Mouse (Mus musculus) brain, embryonic 14.5 days (tissue): Measurements from ENCODE around the gene Glud1. TPM values are rescaled to one million over a fixed set of nuclear protein-coding genes. Genes with fewer than 3 reads are reported as not detected.
A peak's percentile ranks its signal among the peaks of the same experiment; 100 is the strongest.

Experiments used
- DNase-seq: peaks from one replicate; pipeline ENCODE4 v3.0.0-alpha.2; 2011; ENCODE audit warnings: low read depth
- CTCF ChIP-seq: fragments of 200-500 bp; IDR thresholded peaks from 2 replicates; pipeline ENCODE4 v1.5.1; 2012; ENCODE audit warnings: inconsistent platforms, mild to moderate bottlenecking, moderate library complexity, borderline replicate concordance; ENCODE audit not compliant: insufficient read depth, insufficient read length; ENCODE audit errors: extremely low read depth
- POLR2A ChIP-seq: fragments of 200-500 bp; IDR thresholded peaks from 2 replicates; pipeline ENCODE4 v1.6.1; 2012; ENCODE audit warnings: mild to moderate bottlenecking, inconsistent platforms, borderline replicate concordance; ENCODE audit not compliant: poor library complexity, insufficient read depth, insufficient read length, severe bottlenecking; ENCODE audit errors: extremely low read depth
- polyA plus RNA-seq: library from polyadenylated mRNA; depleted of rRNA; stranded (reverse); fragments of >200 nt; gene quantifications from 2 replicates; pipeline ENCODE4 v1.2.3, GENCODE M21; 2012; rRNA removed

Glud1 gene
- polyA plus RNA-seq, 1 experiment: 99.3 TPM

- DNase-seq: no peak
- no peak for TF ChIP-seq POLR2A
- no peak for TF ChIP-seq CTCF
Observed at GRCm38 (mm10) chr14:34375415-34375904, 64.9 kb downstream of the Glud1 start, which contains the start of gene Mmrn2. Gene Mmrn2, plus strand, starts transcription at chr14:34375465.

GRCm38 (mm10) chr14:34375941-34376340 is 65.4 kb downstream of the Glud1 start:
- no peak for DNase-seq
- TF ChIP-seq CTCF: no peak
- no peak for TF ChIP-seq POLR2A

- no peak for DNase-seq
- TF ChIP-seq POLR2A (no peak), CTCF (no peak)
Observed at GRCm38 (mm10) chr14:34377121-34377520, 66.6 kb downstream of the Glud1 start.

GRCm38 (mm10) chr14:34378560-34379331 is 68.2 kb downstream of the Glud1 start:
- peak; percentile 49 for DNase-seq
- no peak for TF ChIP-seq CTCF
- no peak for TF ChIP-seq POLR2A

- no peak for TF ChIP-seq POLR2A
- TF ChIP-seq CTCF: no peak
Observed at GRCm38 (mm10) chr14:34382921-34383704, 72.6 kb downstream of the Glud1 start.

GRCm38 (mm10) chr14:34393295-34393694 is 82.8 kb downstream of the Glud1 start:
- peak; percentile 28 for DNase-seq
- TF ChIP-seq CTCF (no peak), POLR2A (no peak)

More at GRCm38 (mm10) chr14:34382921-34383704, 72.6 kb downstream of the Glud1 start:
- DNase-seq: no peak

Other genes with a start within 250 kb of the Glud1 start
- 0.46 and 1.1 TPM in 2 replicates for gene Anxa8, start 224.7 kb upstream of the Glud1 start, polyA plus RNA-seq
- gene A630023A22Rik, start 208.0 kb upstream of the Glud1 start, polyA plus RNA-seq: not detected in 2 replicates
- gene Npy4r, start 158.2 kb upstream of the Glud1 start, polyA plus RNA-seq: 0.09 and 0.11 TPM in 2 replicates
- 6.4 and 11.9 TPM in 2 replicates for gene Gprin2, start 109.1 kb upstream of the Glud1 start, polyA plus RNA-seq
- 0.86 and 1.2 TPM in 2 replicates for gene Syt15, start 91.1 kb upstream of the Glud1 start, polyA plus RNA-seq
- gene Shld2, start 234 bp upstream of the Glud1 start, polyA plus RNA-seq: 4.0 and 4.2 TPM in 2 replicates
- gene Fam25c, start 44.7 kb downstream of the Glud1 start, polyA plus RNA-seq: 0.85 TPM in 1 of 2 replicates, not detected in the other
- 36.7 and 103 TPM in 2 replicates for gene Sncg, start 64.1 kb downstream of the Glud1 start, polyA plus RNA-seq
- 2.5 and 4.5 TPM in 2 replicates for gene Mmrn2, start 64.7 kb downstream of the Glud1 start, polyA plus RNA-seq
- 21.1 and 23.9 TPM in 2 replicates for gene Bmpr1a, start 192.6 kb downstream of the Glud1 start, polyA plus RNA-seq
- not detected in 2 replicates for gene 9230112D13Rik, start 212.1 kb downstream of the Glud1 start, polyA plus RNA-seq